Mouse (Mus musculus) bone marrow, adult 2 months (tissue): ENCODE measurements around the gene Eif2ak1. TPM values are rescaled to one million over a fixed set of nuclear protein-coding genes. Genes with fewer than 3 reads are reported as not detected.

Experiments
- H3K27ac ChIP-seq: fragments of 200-500 bp; 2 replicates; pipeline ENCODE4 v1.5.1; 2012; ENCODE audit warnings: low read depth, mild to moderate bottlenecking, control low read depth, inconsistent platforms, low read length; ENCODE audit not compliant: control insufficient read depth, poor library complexity, insufficient read depth
- H3K4me1 ChIP-seq: fragments of 200-500 bp; 2 replicates; pipeline ENCODE4 v1.6.1; 2011; ENCODE audit warnings: low read length; ENCODE audit not compliant: control insufficient read depth, insufficient read depth
- H3K4me3 ChIP-seq: fragments of 200-500 bp; replicated peaks from 2 replicates; pipeline ENCODE3; 2011; ENCODE audit warnings: mild to moderate bottlenecking, low read depth, low read length, control low read depth; ENCODE audit not compliant: control insufficient read depth
- CTCF ChIP-seq: fragments of 200-500 bp; IDR thresholded peaks from 2 replicates; pipeline ENCODE4 v1.5.1; 2011; ENCODE audit warnings: low read length, control low read depth; ENCODE audit not compliant: control insufficient read depth, insufficient read depth
- POLR2A ChIP-seq: fragments of 200-500 bp; IDR thresholded peaks from 2 replicates; pipeline ENCODE4 v1.6.1; 2011; ENCODE audit warnings: low read depth, mild to moderate bottlenecking, control low read depth, low read length, borderline replicate concordance; ENCODE audit not compliant: control insufficient read depth
- WGBS: fragments of 180-500 bp; shearing (Covaris S2); methylation state at CpG from one replicate; pipeline ENCODE4 v1.1.7; 2018; 5-methylcytosine and 5-hydroxymethylcytosine counted together
- polyA plus RNA-seq: library from polyadenylated mRNA; stranded (reverse); fragments of >200 nt; gene quantifications from 2 replicates; pipeline ENCODE4 v1.2.4, GENCODE M21; 2011; ENCODE audit warnings: low replicate concordance; ENCODE audit not compliant: missing spikeins, insufficient read depth, insufficient read length

Gene Eif2ak1
- polyA plus RNA-seq, 1 experiment, result 67.6 TPM

GRCm38 (mm10) chr5:143909417-143910400 lies 92.1 kb downstream of the Eif2ak1 start, which contains the start of the genes Aimp2 and Pms2:
Gene Aimp2 (minus strand): TSS chr5:143909847.
Gene Pms2 (plus strand): TSS chr5:143909964.
- Histone ChIP-seq H3K4me1 (no peaks in the 10 kb centered on the region), H3K4me3 (peak within 1 kb of the TSS; percentile 98), H3K27ac (peak within 1 kb of the TSS; percentile 94)
- under 1% methylated on average over 70 of the region's 70 CpGs for WGBS
- TF ChIP-seq CTCF (no peak; the same call in 1 of the 2 replicates), POLR2A (peak; percentile 76; the same call in 1 of the 2 replicates)

DNA sequence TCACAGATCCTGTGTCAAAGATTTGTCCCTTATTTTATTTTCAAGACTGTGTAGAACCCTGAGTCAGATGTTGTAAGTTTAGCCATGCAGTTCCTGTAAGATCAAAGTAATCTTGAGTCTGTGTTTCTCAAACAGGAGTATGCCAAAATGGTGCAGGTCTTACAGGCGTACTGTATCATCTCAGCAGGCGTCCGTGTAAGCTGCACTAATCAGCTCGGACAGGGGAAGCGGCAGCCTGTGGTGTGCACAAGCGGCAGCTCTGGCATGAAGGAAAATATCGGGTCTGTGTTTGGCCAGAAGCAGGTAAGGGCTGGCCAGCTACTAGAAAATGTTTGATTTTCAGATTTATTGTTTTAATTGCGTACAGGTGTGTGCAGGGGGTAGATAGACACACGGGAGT lies 98.6 kb downstream of the Eif2ak1 start:
- H3K27ac ChIP-seq, result no peak overlapping the region
- TF ChIP-seq POLR2A (no peak), CTCF (no peak)
- WGBS, result 96% methylated on average over 9 of the region's 9 CpGs
- H3K4me3 ChIP-seq, result no peak overlapping the region
- no peaks in the 10 kb centered on the region for H3K4me1 ChIP-seq

DNA sequence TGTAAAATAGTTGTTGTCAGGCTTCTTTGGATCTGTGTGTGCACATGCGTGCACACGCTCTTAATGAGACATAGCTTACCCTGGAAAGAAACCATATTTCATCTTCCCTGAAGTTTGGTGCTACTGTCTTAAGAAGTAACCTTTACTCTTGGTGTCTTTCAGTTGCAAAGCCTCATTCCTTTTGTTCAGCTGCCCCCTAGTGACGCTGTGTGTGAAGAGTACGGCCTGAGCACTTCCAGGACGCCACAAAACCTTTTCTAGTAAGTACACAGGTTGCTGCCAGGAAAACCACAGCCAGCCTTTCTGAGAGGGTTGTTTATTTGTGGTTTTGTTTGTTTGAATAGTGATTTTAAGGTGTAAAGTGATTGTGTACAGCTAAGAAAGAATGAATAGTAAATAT lies 99.8 kb downstream of the Eif2ak1 start:
- Histone ChIP-seq H3K4me3 (no peak overlapping the region), H3K27ac (no peak overlapping the region), H3K4me1 (no peaks in the 10 kb centered on the region)
- TF ChIP-seq CTCF, result peak; percentile 64
- no peak for TF ChIP-seq POLR2A
- 47% methylated on average over 5 of the region's 5 CpGs for WGBS

- WGBS, result 96% methylated on average over 3 of the region's 3 CpGs
- TF ChIP-seq POLR2A, result no peak
- H3K4me3 ChIP-seq, result no peak overlapping the region
Measured at GRCm38 (mm10) chr5:143918120-143918519, 100.5 kb downstream of the Eif2ak1 start.

GRCm38 (mm10) chr5:143924781-143925452 lies 107.3 kb downstream of the Eif2ak1 start:
- Histone ChIP-seq H3K27ac (no peak overlapping the region), H3K4me1 (no peaks in the 10 kb centered on the region; the same call in 1 of the 2 replicates), H3K4me3 (no peak overlapping the region)
- no peak for TF ChIP-seq CTCF
- TF ChIP-seq POLR2A, result no peak
- 74% methylated on average over 6 of the region's 6 CpGs for WGBS

More at GRCm38 (mm10) chr5:143918120-143918519, 100.5 kb downstream of the Eif2ak1 start:
- Histone ChIP-seq H3K4me1 (no peaks in the 10 kb centered on the region), H3K27ac (no peak overlapping the region)

- no peaks in the 10 kb centered on the region; the same call in 1 of the 2 replicates for H3K4me1 ChIP-seq
- TF ChIP-seq CTCF, result no peak
- no peak for TF ChIP-seq POLR2A
Measured at GRCm38 (mm10) chr5:143927875-143928274, 110.3 kb downstream of the Eif2ak1 start, which contains the start of gene Gm42421. Gene Gm42421 (plus strand): TSS chr5:143928175.

GRCm38 (mm10) chr5:143929291-143929690 lies 111.7 kb downstream of the Eif2ak1 start:
- TF ChIP-seq POLR2A (no peak), CTCF (no peak)
- no peak overlapping the region for H3K4me3 ChIP-seq

More at GRCm38 (mm10) chr5:143927875-143928274, 110.3 kb downstream of the Eif2ak1 start, which contains the start of gene Gm42421:
- Histone ChIP-seq H3K27ac (no peak within 1 kb of the TSS), H3K4me3 (no peak within 1 kb of the TSS)
- 93% methylated on average over 8 of the region's 8 CpGs for WGBS

GRCm38 (mm10) chr5:143930656-143931055 lies 113.1 kb downstream of the Eif2ak1 start:
- 94% methylated on average over 12 of the region's 12 CpGs for WGBS
- Histone ChIP-seq H3K27ac (no peak overlapping the region), H3K4me3 (no peak overlapping the region), H3K4me1 (no peaks in the 10 kb centered on the region)
- TF ChIP-seq CTCF, result no peak
- no peak for TF ChIP-seq POLR2A

More at GRCm38 (mm10) chr5:143929291-143929690, 111.7 kb downstream of the Eif2ak1 start:
- no peaks in the 10 kb centered on the region; the same call in 1 of the 2 replicates for H3K4me1 ChIP-seq
- 92% methylated on average over 4 of the region's 4 CpGs for WGBS
- H3K27ac ChIP-seq, result no peak overlapping the region
